Mouse (Mus musculus) mesoderm, embryonic 11.5 days (tissue): Measurements from ENCODE around the gene Fcna.

Experiments
- DNase-seq: peaks from one replicate; pipeline ENCODE4 v3.0.0-alpha.2; 2012; ENCODE audit warnings: low read depth, low spot score

The Fcna gene

DNA sequence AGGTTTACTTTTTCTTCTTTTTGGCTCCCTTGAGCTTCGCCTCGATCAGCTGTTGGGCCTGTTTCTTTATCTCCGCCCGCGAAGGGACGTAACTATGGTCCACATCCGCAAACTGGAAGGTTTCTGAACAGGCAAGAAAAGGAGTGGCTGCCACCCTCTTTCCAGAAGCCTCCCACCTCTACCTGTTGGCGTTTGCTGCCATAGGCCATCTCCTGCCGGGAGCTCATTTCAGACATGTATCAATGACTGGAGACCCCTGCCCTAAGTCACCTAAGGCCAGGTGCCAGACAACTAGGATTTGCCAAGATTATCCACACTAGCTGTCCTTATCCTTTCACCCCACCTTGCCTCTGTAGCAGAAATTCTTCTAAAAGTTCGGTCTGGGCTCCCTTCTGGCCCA is 19.2 kb downstream of the Fcna start:
- DNase-seq = no peak

DNA sequence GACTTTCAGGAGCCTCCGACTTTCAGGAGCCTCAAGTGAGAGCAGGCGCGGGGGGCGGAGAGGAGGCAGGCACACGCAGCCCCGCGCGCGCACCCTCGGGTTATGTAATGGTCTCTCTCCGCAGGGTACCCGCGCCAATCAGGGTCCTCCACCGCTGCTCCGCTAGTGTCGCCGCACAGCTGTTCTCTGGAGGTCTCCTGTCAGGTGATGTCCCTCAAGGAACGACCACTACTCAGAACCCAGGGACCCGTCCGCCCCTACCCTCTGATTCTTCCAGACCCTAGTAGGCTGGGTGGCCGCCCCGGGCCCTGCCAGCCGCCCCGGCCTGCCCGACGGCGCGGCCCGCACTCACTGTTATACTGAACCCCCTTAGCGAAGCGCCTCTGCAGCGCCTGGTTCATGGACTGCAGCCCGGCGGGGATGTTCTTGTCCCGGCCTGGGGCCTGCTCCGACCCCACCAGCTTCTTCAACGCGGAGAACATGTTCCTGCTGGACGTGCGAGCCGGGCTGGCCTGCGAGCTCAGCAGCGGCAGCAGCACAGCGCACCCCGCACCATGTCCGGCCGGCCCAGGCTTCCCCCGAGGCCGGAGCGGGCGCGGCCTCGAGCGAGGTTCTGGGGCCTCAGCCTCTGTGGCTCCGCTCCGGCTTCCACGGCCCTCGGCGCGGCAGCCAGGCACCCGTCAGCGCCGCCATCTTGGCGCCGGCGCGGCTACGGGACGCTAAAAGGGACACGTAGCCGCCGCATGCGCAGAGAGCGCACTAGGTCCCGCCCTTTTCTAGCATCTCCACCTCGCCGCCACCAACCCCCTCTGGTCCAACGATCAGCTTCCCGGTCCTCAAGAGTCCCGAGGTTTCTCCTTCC is 19.8 kb downstream of the Fcna start, which contains the start of gene Rabl6:
TSS of gene Rabl6 (minus strand) at position 761 of the 862 bp plus-strand sequence.
- DNase-seq = peak; percentile 93

DNA sequence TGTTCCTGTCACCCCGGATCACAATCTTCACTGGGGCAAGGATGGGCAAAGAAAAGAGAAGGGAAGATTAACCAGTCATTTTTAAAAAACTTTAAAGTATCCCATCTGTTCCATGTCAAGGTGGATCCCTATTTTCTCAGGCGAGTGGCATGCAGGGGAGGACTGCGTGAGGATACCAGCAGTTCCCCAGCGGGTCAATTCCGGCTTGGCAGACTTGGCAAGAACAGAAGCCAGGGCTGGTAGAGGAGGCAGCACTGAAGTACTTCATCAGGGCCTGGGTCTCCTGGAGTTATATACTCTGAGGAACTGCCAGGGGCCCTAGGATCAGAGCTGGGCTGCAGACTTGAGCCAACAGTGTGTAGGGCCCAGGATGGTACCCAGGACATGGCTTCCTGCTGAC is 25.3 kb downstream of the Fcna start:
- no peak for DNase-seq

DNA sequence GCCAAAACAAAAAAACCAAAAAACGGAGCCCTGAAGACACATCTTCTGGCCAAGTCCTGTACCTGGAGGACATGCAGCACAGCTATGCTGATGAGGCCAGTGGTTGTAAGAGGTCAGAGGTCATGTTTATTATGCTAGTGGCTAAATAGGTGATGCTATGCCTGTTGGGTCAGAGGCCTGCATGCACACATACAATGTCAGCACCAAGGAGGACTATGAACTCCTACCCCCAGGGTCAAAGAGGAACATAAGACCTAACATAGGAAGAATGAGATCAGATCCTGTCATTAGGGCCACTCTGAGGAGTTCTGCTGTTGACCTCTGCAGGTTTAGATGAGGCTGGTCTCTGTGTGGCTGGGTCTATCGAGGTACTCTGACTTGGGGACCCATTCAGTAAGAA is 27.8 kb downstream of the Fcna start:
- DNase-seq = no peak

DNA sequence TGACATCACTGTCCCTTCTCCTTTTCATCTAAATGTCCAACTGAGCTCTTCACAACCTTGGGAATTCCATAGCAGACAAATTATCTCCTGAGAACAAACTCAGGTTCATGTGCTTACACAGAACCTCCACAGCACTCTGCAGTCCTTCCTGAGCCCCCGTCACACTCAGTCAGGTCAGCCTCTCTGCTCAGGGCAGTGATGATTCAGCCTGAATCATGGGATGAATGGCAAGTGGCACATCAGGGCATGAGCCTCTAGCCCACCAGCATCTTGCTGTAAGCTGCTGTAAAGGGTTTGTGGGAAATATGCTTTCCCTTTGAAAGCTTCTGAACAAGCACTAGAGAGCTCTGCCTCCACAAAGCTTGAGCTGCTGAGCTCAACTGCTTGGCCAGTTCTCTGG is 29.1 kb downstream of the Fcna start:
- DNase-seq = no peak

DNA sequence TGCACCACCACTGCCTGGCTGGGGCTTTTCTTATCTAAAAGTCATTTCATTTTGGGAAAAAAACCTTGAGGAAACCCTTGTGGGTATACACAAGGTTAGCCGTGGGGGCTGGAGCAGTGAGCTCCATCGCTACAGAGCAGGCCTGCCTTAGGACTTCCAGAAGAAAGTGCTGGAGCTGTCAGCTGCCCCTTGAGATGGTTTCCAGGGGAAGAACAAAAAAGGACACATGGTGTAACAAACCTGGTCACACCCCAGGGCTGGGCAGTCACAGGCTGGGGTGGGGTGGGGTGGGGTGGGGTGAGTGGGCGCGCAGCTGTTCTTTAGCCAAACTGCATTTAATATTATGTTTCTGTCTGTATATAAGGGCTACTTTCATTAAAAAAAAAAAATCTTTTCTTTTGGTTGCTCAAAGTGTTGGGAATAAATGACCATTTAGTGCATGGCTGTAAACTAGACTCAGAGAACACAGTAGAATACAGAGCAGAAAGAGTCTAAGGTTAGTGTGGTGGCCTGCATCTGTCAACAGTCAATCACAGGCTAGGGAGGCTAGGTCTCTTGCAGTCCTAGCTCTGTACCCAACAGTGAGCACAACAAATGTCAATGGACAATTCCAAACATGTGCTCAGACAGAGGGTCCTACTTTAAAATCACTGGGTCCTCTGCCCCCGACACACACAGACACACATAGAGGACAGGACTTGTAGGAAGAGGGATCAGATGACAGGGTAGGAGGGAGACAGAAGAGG is 30.9 kb downstream of the Fcna start:
- DNase-seq = no peak

DNA sequence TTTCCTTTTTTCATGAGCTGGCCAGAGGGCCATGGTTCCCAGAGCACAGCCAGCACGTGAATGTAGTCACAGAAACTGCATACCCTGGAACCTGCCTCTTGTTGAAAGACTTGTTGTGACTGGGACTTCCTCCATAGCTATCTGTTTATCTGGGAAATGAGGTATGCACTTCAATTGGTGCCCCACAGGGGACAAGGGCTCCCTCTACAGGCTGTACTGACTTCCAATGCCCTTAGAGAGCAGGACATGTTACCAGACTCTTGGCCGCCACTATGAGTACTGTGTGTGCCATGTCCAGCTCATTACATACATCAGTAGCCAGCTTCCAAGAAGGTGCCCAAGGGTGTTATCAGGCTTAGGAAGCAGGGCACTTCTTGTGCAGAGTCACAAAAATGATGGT is 36.0 kb downstream of the Fcna start:
- no peak for DNase-seq

DNA sequence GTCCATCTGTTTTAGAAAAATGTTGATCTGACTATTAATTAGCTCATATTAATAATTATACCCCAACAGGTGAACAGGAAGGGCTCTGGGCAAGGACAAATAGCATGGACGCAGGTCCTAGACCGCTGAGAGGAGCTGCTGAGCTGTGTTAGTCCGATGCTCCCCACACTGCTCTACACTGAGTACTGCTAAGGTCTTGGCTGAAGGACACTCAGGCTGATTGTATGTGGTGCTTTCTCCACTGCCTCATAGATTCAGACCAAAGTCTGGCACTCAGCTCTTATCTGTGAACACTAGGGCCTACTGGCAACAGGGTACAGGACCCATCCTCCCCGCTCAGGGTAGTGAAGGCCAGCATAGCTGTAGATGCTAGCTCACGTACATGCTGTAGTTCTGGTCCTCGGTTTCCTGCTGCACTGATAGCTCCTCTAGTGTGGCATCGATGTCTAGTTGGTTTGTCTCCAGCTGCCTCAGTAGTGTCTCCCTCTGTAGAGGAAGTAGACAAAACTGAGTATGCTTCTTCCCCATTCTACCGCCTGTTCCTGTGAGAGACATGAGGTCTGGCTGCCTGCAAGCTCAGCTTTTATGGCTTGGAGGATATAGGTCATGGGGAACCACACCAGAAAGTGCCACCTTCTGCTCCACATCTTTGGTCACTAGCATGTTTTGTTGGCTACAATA is 39.5 kb downstream of the Fcna start:
- DNase-seq = no peak

DNA sequence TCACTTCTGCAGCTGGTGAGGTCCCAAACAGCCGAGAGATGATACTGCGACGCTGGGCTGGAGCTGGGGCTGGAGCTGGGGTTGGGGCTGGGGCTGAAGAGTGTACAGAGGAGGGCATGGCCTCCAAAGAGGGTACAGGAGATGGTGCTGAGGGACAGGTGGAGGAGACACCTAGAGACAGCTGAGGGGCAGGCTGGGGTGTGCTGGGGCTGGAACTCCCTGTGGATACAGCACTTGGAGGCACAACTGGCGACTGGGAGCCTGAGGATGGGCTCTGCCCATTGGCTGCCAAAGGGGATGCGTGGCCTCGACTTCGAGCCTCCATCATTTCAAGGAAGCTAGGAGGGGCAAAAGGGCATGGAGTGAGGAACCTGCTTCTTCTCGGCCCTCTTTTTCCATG is 40.5 kb downstream of the Fcna start:
- DNase-seq = no peak

DNA sequence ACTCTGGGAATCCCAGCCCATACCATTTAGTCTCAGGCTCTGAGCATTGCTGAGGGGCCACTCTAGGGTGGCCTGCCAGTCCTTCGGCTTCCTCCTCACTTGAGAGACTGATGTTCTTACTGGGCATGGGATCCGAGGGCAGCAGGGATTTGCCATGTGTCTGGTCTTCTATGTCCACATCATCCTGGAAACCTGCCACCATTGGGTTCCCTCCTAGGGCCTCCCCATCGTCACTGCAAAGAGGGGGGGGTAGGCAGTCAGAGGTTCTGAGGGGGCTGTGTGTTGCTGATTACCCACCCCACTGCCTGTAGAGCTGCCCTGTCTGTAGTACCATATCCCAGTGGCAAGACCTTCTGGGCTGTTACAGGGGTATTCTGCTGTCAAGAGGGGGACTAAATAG is 42.2 kb downstream of the Fcna start:
- no peak for DNase-seq

DNA sequence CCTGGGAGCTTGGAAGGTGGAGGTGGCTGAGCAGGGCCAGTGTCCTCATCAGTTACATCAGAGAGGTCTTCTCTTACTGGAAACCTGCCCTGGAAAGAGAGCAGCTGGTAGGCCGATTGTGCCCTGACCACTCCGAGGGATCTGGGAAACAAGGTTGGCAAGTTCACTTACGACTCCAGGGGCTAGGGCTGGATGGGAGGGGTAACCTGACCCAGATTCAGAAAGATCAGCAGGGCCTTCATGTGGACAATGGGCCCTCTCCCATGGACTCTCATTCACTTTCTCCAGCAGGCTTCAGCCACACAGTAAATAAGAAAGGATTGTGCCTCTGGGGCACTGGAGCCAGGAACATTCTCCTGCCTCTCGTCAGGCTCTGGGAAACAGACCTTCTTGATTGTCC is 43.0 kb downstream of the Fcna start:
- DNase-seq = no peak

DNA sequence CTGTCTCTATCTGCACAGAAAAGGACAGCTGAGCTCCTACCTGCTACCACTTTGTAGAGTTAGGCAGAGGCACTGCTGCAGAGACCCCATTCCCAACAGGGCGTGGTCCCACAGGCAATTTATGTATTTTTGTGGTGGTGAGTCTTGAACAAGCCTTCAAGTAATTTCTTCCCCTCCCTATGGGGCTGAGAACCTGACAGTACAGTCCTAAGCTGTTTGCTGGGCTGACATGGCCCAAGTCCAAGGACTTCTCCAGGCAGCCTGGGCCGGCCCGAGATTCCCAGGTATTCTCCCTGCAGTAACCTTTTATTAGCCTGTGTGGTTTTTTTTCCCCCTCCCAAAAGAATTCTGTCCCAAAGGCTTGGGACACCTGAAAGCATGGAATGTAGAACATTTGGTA is 43.7 kb downstream of the Fcna start:
- no peak for DNase-seq

DNA sequence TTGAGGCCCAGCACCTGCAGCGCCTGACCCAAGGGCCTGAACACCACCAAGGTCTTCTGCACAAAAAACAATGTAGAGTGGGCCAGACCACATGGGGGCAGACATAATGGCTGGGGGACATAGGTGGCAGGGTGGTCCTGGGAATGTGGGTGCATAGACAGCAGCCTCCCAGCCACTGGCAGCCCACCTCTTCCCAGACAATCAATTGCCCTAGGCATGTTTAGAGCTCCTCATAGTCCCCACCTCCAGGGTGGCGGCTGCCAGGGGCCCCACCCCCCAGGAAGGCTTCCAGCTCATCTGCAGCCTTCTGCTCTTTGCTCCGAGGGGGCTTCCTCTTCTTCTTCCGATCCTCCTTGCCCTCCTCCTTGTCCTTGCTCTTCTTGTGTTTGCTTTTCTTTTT is 44.3 kb downstream of the Fcna start:
- no peak for DNase-seq

DNA sequence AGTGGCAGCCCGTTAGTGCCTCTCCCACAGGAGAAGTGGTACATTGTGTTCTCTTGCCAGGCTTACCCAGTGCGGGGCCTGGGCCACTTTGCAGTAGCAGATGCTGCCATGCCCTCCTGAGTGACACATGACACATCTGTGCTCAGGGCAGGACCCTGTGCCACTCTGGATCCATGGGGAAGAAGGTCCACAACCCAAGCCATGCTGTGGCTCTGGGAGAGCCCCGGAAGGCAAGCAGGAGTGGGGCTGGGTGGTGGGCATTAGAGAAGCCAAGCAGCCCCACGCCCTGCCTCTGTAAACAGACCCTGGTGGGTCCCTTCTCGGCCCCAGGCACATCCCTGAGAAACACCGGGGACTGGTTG is 44.7 kb downstream of the Fcna start:
- no peak for DNase-seq

DNA sequence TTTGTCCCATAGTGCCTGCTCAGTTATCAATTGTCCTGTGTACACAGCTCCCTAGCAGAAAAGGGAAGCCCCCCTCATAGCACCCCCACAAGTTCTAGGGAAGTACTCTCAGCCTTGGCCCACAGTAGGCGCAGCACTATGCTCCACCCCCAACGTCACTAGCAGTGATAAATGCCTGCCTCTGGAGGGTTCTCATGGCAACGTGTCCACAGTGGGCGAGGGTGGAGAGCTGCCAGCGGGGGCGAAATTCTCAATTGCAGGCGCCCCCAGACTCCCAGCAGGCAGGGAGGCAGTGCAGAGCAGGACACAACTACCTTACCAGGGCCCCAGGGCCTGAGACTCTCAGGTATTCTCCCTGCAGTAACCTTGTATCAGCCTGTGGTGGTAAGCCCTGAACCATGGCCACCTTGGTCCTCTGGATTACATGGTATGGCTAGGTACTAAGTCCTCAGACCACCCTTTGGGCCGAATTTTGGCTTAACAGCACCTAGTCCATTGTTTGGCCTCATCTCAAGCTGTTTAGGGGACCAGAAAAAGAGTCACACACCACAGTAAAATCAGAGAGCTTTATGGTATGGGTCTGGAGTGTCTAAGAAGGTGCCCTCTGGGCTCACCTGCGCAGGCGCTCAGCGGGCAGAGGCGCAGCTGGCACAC is 45.2 kb downstream of the Fcna start:
- DNase-seq = peak; percentile 28

DNA sequence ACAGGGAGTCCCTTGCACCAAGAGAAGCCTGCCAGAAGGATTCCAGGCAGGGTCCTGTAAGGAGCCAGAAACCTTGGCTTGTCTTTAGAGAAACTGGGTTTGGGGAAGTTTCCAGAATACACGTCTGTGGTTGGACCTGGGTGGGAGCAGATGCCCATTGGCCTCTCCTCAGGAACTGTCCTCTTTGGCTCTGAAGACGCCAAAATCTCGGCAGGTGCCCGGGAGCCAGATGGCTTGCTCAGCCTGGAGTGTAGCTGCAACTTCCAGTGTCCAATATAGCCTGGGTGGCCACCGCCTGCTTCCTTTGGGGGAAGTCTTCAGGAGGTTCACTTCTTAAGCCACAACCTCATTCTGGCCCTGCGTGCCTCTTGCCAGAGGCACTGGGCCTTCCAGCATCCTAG is 45.9 kb downstream of the Fcna start:
- DNase-seq = no peak

DNA sequence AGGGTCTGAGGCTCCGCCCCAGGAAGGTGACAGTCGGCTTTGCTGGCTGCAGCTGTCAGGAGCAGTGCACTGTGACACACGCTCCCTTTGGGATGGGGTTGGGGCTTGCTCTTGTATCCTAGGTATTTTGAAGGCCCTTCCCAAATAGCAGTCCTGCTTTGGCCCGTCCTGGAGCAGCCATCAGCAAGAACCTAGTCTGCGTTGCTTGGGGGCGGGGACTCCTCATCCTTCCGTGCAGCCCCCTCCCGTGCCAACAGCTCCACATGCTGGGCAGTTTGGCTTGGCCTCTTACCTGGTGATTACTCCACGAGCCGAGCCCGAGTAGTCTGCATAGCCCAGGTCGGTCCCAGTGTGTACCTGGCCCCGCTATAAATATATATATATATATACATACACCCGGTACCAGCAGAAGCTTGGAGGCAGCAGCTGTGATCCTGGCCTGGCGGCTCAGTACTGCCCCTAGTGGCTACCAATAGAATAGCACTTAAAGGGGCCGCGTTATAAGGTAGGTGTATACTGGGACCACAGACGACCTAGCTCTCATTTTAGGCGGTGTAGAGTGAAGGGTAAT is 46.5 kb downstream of the Fcna start, which contains the start of gene Ajm1:
TSS of gene Ajm1 (minus strand) at position 464 of the 571 bp plus-strand sequence.
- DNase-seq = peak; percentile 81

DNA sequence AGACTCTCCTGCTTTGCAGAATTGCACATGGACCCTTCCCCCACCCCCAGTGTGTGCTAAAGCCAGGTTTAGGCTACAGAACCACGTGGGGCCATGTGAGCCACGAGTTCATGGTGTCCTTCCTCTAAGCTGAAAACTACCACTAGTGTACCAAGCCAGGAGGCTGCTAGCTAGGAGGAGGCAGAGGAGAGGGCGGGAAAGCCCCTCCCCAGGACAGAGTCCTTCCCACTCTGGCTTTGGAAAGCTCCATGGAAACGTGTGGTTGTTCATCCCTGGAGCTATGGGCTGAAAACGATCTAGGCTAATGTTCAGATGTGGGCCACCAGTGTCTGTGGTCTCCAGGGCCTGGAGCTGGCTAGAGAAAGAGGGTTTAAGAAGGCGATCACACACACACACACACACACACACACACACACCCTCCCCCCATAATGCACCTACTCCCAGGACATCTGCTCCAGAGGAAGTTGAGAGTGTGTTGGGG is 47.2 kb downstream of the Fcna start:
- no peak for DNase-seq

DNA sequence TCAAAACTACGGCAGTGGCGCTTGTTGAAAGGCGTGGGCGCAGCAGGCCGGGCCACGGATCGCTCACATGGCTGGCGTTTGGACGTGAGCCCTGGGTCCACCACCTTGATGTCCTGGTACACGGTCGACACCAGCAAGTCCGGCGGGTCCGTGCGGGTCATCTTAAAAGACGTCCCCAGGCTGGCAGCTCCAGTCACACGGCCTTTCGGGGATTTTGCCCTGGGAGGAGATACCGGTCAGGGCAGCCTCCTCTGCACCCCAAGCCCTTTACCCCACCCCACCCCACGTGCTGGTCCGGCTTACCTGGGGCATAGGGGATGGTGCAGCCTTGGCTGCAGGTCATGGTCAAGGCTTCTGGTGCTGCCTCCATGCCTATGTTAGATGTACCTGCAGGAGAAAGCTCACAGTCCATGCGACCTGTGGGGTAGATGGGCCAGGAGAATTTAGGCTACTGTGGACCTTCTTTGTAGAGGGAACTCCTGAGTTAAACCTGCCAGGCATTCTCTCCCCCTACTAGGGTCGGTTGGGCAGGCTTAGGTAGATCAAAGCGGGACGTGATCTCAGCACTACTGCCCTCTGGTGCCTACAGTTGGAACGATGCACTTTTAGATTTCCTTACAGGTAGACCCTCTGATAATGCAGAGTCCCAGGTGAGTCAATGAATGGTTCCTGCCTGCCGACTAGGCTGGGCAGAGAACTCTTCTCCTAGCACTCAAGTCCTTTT is 47.9 kb downstream of the Fcna start:
- DNase-seq = peak; percentile 39

DNA sequence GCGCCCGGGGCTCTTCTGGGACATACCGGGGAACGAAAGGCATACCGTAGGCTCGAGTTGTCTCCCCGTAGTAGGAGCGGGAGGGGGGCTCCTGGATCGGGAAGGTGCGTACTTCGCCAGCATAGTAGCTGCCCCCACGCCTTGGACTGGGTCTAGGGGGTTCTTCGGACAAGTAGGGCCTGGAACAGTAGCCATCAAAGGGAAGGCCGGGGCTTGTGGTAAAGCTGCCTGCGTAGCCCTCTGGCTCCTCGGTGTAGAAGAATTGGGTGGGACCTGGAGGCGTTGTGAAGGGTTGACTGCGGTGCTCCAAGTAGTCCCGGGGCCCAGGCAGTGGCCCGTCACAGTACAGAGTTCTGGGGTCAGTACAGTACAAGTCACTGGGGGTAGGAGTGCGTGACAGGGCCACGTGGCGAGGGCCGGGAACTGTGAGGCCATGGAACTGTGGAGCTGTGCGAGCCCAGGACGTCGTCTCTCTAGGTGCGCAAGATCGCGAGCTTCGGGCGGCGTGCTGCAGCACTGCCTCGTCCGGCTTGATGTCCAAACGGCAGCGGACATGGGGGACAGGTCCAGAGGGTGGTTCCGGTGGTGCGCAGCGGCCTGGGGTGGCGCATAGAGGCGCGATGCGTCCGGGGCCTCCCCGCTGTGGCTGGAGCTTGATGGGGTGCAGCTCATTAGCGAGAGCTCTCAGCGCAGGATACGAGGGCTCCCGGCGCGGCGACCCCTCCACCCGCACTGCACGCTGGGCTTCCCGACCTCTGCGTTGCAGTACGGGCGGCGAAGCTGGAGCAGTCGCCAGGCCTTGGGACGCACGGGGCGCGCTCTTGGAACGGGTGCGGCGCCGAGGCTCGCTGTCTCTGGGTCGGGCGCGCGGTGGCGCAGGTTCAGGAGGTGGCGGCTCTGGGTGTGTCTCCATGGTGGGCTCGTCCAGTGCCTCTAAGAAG is 48.8 kb downstream of the Fcna start:
- no peak for DNase-seq
